Mouse (Mus musculus): ENCODE data around the gene Scfd1. TPM values are rescaled to one million over a fixed set of nuclear protein-coding genes. Genes with fewer than 3 reads are reported as not detected.

Gene Scfd1
- polyA plus RNA-seq, 1 experiment = 25.8 TPM

DNA sequence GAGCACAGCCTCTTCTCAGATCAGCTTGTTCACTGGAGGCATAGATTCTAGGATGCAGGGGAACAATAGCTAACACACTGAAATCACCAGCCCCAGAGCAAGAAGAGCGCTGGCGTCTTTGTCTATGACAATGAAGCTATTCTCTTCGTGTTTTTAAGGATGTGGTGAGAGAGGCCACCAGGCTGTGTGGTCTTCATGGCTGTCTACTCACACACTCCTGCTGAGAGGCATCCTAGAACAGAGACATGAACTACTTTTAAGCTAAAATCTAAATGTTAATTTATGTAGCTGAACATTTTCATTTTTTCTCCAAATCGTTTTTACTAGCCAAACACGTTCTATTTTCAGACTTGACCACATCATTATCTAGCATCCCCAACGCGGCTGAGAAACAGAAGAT lies 114.7 kb downstream of the Scfd1 start:
- H3K4me3 ChIP-seq (ENCODE audit: insufficient read depth, low read length) = no peak overlapping the region
- no peak overlapping the region for H3K27ac ChIP-seq (ENCODE audit: insufficient read depth, low read length)
- TF ChIP-seq CTCF (IDR thresholded peaks at IDR 0.05; ENCODE audit: extremely low read depth, insufficient read depth, low read length) (no peak), POLR2A (IDR thresholded peaks at IDR 0.05; ENCODE audit: extremely low read depth, insufficient read depth, low read length) (no peak)
- peaks cover 3% of the 10 kb centered on the region for H3K4me1 ChIP-seq (ENCODE audit: control insufficient read depth, insufficient read depth, low read length)

- no peak for TF ChIP-seq POLR2A (IDR thresholded peaks at IDR 0.05; ENCODE audit: extremely low read depth, insufficient read depth, low read length)
- TF ChIP-seq CTCF (IDR thresholded peaks at IDR 0.05; ENCODE audit: extremely low read depth, insufficient read depth, low read length) = no peak
- Histone ChIP-seq H3K4me3 (ENCODE audit: insufficient read depth, low read length) (no peak overlapping the region), H3K4me1 (ENCODE audit: control insufficient read depth, insufficient read depth, low read length) (peaks cover 3% of the 10 kb centered on the region), H3K27ac (ENCODE audit: insufficient read depth, low read length) (no peak overlapping the region)
Observed at GRCm38 (mm10) chr12:51493476-51493875, 116.2 kb downstream of the Scfd1 start.

GRCm38 (mm10) chr12:51494641-51495040 lies 117.3 kb downstream of the Scfd1 start:
- H3K4me1 ChIP-seq (ENCODE audit: control insufficient read depth, insufficient read depth, low read length) = peaks cover 3% of the 10 kb centered on the region
- TF ChIP-seq POLR2A (IDR thresholded peaks at IDR 0.05; ENCODE audit: extremely low read depth, insufficient read depth, low read length) = no peak
- TF ChIP-seq CTCF (IDR thresholded peaks at IDR 0.05; ENCODE audit: extremely low read depth, insufficient read depth, low read length) = no peak
- 0 out of 2 replicates have a peak overlapping the region, but pooled peaks have one; percentile 3 for H3K27ac ChIP-seq (ENCODE audit: insufficient read depth, low read length)
- 0 out of 2 replicates have a peak overlapping the region, but pooled peaks have one; percentile 3 for H3K4me3 ChIP-seq (ENCODE audit: insufficient read depth, low read length)

Other genes starting within 250 kb of the Scfd1 start
- 7.2 and 7.5 TPM in 2 replicates for gene G2e3, start 29.4 kb upstream of the Scfd1 start, polyA plus RNA-seq (2012; rRNA removed)
- 40.6 and 53.3 TPM in 2 replicates for gene Coch, start 215.8 kb downstream of the Scfd1 start, polyA plus RNA-seq (2012; rRNA removed)